Mouse (Mus musculus): ENCODE measurements at regions not wholly inside any gene's neighbourhood (a gene's known extent, or its start where the extent isn't known, plus 50 kb on each side); places are given as distances from the start of the nearest gene placed in this dataset.
"Not testable (repeated sequence)": the region's sequence is repeated elsewhere in the genome, so short reads cannot be mapped to it uniquely, and the experiment has no call there.

GRCm38 (mm10) chr3:98968811-98969210 is 75.8 kb upstream of the Hao2 start:
- no peak for ATAC-seq (replicated peaks; ENCODE audit: poor library complexity)

- peak; percentile 82 for ATAC-seq (replicated peaks; ENCODE audit: poor library complexity)
Measured at GRCm38 (mm10) chr3:98975777-98976176, 82.7 kb upstream of the Hao2 start.

- ATAC-seq (replicated peaks; ENCODE audit: poor library complexity), result no peak
Measured at GRCm38 (mm10) chr3:98982787-98983186, 89.7 kb upstream of the Hao2 start.

GRCm38 (mm10) chr3:98987266-98987665 is 94.2 kb upstream of the Hao2 start:
- ATAC-seq (replicated peaks; ENCODE audit: poor library complexity), result not testable (repeated sequence)

GRCm38 (mm10) chr3:98990801-98991200 is 97.8 kb upstream of the Hao2 start:
- ATAC-seq (replicated peaks; ENCODE audit: poor library complexity), result no peak

GRCm38 (mm10) chr3:98991276-98991675 is 98.2 kb upstream of the Hao2 start:
- ATAC-seq (replicated peaks; ENCODE audit: poor library complexity), result no peak

- no peak for ATAC-seq (replicated peaks; ENCODE audit: poor library complexity)
Measured at GRCm38 (mm10) chr3:98994086-98994485, 101.0 kb upstream of the Hao2 start.

- ATAC-seq (replicated peaks; ENCODE audit: poor library complexity), result no peak
Measured at GRCm38 (mm10) chr3:99030636-99031035, 110.2 kb upstream of the Wars2 start.

GRCm38 (mm10) chr3:99046190-99046589 is 94.7 kb upstream of the Wars2 start:
- ATAC-seq (replicated peaks; ENCODE audit: poor library complexity), result no peak

- no peak for ATAC-seq (replicated peaks; ENCODE audit: poor library complexity)
Measured at GRCm38 (mm10) chr3:99047156-99047555, 93.7 kb upstream of the Wars2 start.

GRCm38 (mm10) chr3:99049305-99049704 is 91.6 kb upstream of the Wars2 start:
- no peak for ATAC-seq (replicated peaks; ENCODE audit: poor library complexity)

GRCm38 (mm10) chr3:99052176-99052575 is 88.7 kb upstream of the Wars2 start:
- no peak for ATAC-seq (replicated peaks; ENCODE audit: poor library complexity)

- ATAC-seq (replicated peaks; ENCODE audit: poor library complexity), result no peak
Measured at GRCm38 (mm10) chr3:99067168-99067567, 73.7 kb upstream of the Wars2 start.
